Mouse (Mus musculus) left cerebral cortex, postnatal 36 days (tissue): ENCODE measurements at regions not wholly inside any gene's neighbourhood (a gene's known extent, or its start where the extent isn't known, plus 50 kb on each side); places are given as distances from the start of the nearest gene placed in this dataset.

Source experiments
- DNase-seq, 2 experiments: peaks; one replicate each; pipeline ENCODE4 v3.0.0; 2021 to 2022; ENCODE audit warnings: low spot score in 2 of 2, mixed read lengths in 1 of 2
- intact Hi-C: fragments of 180-260 bp; cut with DNase I; formaldehyde crosslinking; loops from one replicate; pipeline ENCODE4 v1.15.1; 2025
- microRNA-seq: library from miRNA; unstranded; fragments of <30 nt; microRNA quantifications from one replicate; pipeline ENCODE4 v1.2.0, GENCODE M21; 2022

DNA sequence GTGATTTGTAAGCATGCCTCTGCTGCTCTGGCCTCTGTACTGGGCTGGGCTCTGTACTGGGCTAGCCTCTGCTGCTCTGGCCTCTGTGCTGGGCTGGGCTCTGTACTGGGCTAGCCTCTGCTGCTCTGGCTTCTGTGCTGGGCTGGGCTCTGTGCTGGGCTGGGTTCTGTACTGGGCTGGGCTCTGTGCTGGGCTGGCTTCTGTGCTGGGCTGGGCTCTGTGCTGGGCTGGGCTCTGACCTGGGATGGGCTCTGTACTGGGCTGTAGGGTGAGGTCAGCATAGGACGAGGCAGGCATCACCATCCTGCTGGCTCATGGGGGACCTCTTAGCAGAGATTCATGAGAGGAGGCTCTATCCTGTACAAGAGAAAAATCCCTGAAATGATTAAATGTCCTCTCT, 52.8 kb upstream of the Camk1g start:
- no peak for DNase-seq
- intact Hi-C loops, result no loop called here

- no peak for DNase-seq
- intact Hi-C loops, result no loop called here
Measured at GRCm38 (mm10) chr1:193421820-193422219, 51.7 kb upstream of the Camk1g start.

- DNase-seq, result no peak
- intact Hi-C loops, result no loop called here
Measured at GRCm38 (mm10) chr1:193421414-193421813, 51.3 kb upstream of the Camk1g start.

Small RNA genes lying in the stretch of these regions (microRNA-seq; reads per million reads assigned to microRNA genes)
- 13.2 reads per million, percentile 33 among the genes with 10 or more reads in this experiment for gene Mir205
